Mouse (Mus musculus): Measurements from ENCODE around the gene Cd46. TPM values are rescaled to one million over a fixed set of nuclear protein-coding genes. Genes with fewer than 3 reads are reported as not detected.

Cd46 gene
- total RNA-seq (2014; fragmentation: Nextera tagmentation) = 0.66 and 1.6 TPM in 2 replicates
- total RNA-seq (2017) = 0.88 and 0.95 TPM in 2 replicates

DNA sequence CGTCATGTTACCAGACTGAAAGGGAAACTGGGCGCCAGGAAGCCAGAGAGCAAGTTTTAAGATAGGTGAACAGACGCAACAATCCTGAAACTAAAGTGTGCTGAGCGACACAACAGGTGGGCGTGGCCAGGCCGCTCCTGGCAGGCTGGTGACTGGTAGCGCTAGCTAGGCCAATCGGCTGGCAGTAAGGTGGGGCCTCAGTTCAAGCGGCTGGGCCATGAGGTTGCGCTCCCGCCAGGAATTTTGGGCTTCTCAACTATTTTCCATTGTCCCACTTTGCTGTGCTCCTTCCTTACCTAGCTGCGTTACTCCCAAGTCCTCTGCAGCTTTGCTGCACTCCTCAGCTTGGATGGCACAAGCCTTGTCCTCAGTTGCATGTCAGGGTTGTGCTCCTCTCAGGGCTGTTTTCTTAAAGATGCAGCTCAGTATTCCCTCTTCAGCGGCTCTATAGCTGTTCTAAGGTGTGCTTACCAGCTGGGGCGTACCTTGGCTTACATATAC lies at the start of gene Cd46:
Gene Cd46 (minus strand): TSS at position 30 of the 501 bp plus-strand sequence.
- peak; percentile 97 for ATAC-seq (replicated peaks; ENCODE audit: poor library complexity, severe bottlenecking)

GRCm38 (mm10) chr1:195132070-195132469 lies 40.0 kb upstream of the Cd46 start:
- ATAC-seq (replicated peaks; ENCODE audit: poor library complexity, severe bottlenecking) = no peak

- no peak for ATAC-seq (replicated peaks; ENCODE audit: poor library complexity, severe bottlenecking)
Observed at GRCm38 (mm10) chr1:195131675-195132015, 39.6 kb upstream of the Cd46 start.

- ATAC-seq (replicated peaks; ENCODE audit: poor library complexity, severe bottlenecking) = peak; percentile 91
Observed at GRCm38 (mm10) chr1:195130953-195131674, 39.1 kb upstream of the Cd46 start, which contains the start of gene Cr1l. Gene Cr1l (minus strand): TSS chr1:195131586.

- ATAC-seq (replicated peaks; ENCODE audit: poor library complexity, severe bottlenecking) = no peak
Observed at GRCm38 (mm10) chr1:195130479-195130878, 38.4 kb upstream of the Cd46 start.

DNA sequence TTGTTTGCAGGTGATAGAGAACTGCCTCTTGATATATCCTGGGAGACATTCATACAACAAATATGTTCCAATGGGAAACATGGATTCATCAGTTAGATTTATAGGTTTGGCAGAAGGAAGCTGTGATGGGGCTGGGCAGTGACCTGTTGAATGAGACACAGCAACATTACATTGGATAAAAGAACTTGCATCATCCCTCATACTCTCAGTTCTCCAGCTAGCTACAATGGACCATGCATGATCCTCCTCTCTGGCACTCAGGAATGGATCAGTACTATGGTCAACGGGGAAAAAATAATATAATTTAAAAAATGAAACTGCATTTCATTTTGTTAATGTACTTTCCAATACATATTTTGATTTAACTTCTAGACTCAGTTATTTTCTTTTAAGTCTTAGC lies 37.8 kb upstream of the Cd46 start:
- no peak for ATAC-seq (replicated peaks; ENCODE audit: poor library complexity, severe bottlenecking)

DNA sequence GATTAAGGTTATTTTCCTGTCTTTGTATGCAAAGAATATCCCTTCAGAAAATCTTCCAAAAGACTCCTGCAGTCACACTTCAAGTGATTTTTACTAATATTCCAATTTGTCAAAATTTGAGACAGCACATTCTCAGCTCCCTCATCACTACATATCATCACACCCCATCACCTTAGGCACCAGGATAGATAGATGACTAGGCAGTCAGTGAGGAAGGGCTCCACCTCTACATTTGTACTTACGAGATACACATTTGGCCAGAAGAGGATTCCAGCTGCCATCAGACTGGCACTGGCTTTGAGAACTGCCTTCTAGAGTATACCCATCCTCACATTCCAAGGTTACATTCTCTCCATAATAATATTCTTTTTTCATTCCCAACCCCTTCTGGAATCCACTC lies 22.4 kb upstream of the Cd46 start:
- ATAC-seq (replicated peaks; ENCODE audit: poor library complexity, severe bottlenecking) = no peak

DNA sequence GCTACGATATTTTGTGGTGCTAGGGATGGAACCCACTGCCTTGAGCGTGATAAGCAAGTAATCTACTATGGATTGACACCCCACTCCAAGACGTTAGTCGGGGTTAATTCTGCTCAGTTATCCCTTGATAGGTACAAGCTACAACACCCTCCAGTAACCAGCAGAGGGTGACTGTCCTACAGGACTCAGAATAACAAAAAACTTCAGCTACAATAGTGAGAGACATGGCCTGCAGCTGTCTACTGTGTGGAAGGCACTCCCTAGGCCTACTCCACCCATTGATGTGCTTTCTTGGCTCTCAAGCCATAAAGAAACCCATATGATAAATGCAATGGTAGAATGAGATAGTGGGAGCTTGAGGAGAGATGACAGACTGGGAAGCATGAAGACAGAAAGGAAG lies 21.6 kb upstream of the Cd46 start:
- no peak for ATAC-seq (replicated peaks; ENCODE audit: poor library complexity, severe bottlenecking)

DNA sequence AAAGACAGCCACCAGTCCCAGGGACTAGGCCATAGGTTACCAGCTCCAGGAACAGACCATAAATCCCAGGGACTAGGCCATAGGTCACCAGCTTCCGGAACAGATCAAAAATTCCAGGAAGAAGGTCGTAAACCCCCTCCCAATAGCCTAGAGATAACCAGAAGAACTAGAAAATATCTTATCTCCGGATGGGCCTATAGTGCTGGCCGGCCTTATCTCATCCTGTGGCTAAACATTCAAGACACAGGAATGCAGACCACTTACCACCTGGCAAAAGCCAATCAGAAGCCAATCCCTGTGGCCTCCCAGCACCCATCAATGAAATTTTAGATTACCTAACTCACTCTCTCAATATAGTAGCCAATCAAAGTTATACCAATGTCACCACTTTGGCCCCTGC lies 8.6 kb upstream of the Cd46 start:
- no peak for ATAC-seq (replicated peaks; ENCODE audit: poor library complexity, severe bottlenecking)

- ATAC-seq (replicated peaks; ENCODE audit: poor library complexity, severe bottlenecking) = no peak
Observed at GRCm38 (mm10) chr1:195098004-195098403, 6.0 kb upstream of the Cd46 start.

- no peak; the same call in 1 of the 2 replicates for ATAC-seq (replicated peaks; ENCODE audit: poor library complexity, severe bottlenecking)
Observed at GRCm38 (mm10) chr1:195091699-195092219, 290 bp downstream of the Cd46 start.

- no peak for ATAC-seq (replicated peaks; ENCODE audit: poor library complexity, severe bottlenecking)
Observed at GRCm38 (mm10) chr1:195082142-195082541, 9.9 kb downstream of the Cd46 start.

GRCm38 (mm10) chr1:195040437-195040836 lies 51.6 kb downstream of the Cd46 start:
- ATAC-seq (replicated peaks; ENCODE audit: poor library complexity, severe bottlenecking) = peak; percentile 86

- no peak for ATAC-seq (replicated peaks; ENCODE audit: poor library complexity, severe bottlenecking)
Observed at GRCm38 (mm10) chr1:195038386-195038785, 53.7 kb downstream of the Cd46 start.

DNA sequence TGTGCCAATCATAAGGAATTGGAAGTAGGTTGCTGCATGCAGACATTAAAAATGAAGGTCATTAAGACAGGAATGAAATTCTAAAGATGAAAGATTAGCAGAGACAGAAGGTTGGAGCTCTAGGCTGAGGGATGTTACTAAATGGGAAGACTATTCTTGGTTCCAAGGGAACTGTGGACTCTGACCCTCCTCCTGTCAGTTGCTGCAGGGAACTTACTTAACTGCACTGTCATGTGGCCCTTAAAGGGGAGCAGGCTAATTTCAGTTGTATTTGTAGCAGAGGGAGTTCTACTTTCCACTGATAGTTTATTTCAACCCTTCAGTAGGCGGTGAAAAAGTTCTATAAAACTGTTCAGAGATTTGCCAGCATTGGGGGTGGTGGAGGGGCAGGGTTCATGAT lies 54.1 kb downstream of the Cd46 start:
- no peak for ATAC-seq (replicated peaks; ENCODE audit: poor library complexity, severe bottlenecking)

DNA sequence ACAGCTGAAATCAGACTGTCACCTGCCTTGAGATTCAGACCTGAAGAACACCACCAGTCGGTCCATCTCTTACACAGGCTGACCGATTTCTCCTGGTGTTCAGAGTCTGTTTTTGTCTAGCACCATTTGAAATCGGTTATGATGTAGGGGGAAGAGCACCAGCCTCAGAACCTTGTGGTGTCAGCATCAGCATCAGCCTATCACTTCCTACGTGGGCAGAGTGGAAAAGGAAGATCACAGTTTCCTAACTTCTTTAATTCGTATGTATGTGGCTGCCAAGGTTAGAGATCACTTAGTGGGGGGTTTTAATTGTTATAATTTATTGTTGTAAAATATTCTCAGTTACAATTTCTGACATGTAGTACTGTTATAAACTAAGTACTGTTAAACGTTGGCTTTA lies 54.6 kb downstream of the Cd46 start:
- no peak; the same call in 1 of the 2 replicates for ATAC-seq (replicated peaks; ENCODE audit: poor library complexity, severe bottlenecking)

DNA sequence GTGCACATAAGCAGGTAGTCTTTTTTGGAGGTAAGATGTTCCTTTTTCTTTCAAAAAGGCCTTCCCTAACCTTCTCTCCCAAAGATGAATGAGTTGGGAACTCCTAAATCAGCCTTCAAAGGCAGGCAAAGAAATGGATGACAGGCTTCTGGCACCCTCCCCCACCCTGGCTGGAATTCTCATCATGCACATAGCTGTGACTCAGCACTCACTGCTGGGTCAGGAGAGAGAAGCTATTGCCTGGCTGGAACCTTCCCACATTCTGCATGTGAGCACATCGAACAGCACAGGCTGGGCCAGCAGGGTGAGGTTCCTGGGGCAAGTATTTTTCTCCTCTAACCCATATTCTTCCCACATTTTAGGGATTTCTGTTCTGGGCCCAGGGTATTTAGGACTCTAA lies 58.1 kb downstream of the Cd46 start:
- no peak for ATAC-seq (replicated peaks; ENCODE audit: poor library complexity, severe bottlenecking)

DNA sequence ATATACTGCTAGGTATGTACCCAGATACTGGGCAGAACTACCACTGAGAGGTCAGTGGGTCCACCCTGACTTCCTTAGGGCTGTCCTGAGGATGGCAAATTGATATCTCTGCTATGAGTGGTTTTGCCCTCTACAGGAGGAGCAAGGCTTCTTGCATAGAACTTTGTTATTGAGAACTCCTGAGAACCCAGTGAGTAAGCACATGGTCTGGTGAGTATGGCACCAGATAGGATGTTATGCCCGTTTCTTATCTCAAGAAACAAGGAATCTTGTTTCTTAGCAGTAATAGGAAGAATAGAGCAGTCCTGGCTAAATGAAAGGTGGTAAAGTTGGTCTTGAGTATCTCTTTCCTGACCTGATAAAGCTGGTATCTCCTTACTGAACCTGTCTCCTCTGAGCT lies 59.3 kb downstream of the Cd46 start:
- no peak for ATAC-seq (replicated peaks; ENCODE audit: poor library complexity, severe bottlenecking)

DNA sequence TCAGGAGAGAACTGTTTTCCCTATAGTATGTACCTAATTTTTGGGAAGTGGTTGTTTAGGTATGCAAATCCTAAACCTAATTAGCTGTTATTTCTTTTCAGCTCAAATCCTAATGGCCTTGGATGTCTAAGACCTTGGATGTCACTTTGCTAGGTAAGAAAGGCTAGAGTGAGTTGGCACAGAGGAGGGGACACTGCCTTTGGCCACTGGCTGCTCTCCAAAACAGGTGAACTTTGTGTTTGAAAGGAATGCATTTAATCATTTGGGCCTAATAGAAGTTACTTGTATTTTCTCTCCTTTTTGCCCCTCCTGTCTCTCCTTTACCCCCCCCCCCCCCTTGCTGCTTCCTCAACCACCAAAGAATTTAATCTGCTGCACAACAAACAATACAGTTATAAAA lies 60.3 kb downstream of the Cd46 start:
- ATAC-seq (replicated peaks; ENCODE audit: poor library complexity, severe bottlenecking) = no peak

- ATAC-seq (replicated peaks; ENCODE audit: poor library complexity, severe bottlenecking) = no peak
Observed at GRCm38 (mm10) chr1:195027507-195027906, 64.5 kb downstream of the Cd46 start.

- peak; percentile 2; the same call in 1 of the 2 replicates for ATAC-seq (replicated peaks; ENCODE audit: poor library complexity, severe bottlenecking)
Observed at GRCm38 (mm10) chr1:195023848-195024247, 68.2 kb downstream of the Cd46 start.

GRCm38 (mm10) chr1:195021831-195022230 lies 70.2 kb downstream of the Cd46 start:
- no peak for ATAC-seq (replicated peaks; ENCODE audit: poor library complexity, severe bottlenecking)
